Comparison of ENCODE assay signal across 18 mouse cellular contexts in genomic region chr3:20730481-20730880, GRCm38 (mm10).
DNase-seq lines count a peak whose midpoint lies in the region; ATAC-seq and TF ChIP-seq lines count a peak whose summit lies in the region.
"Had no signal": no experiment of that assay in that cellular context is flagged by ENCODE, and none has a peak within 500 bp of the region (broad histone marks: within the 10 kb centered on the region; RNA-seq: fewer than 3 reads in every experiment).

No protein-coding gene starts in this region.

- no peaks in the 10 kb centered on the region for H3K27me3 ChIP-seq in forebrain, embryonic 13.5 days
- no peaks in the 10 kb centered on the region for H3K27me3 ChIP-seq in forebrain, embryonic 11.5 days (ENCODE audit: control insufficient read depth, insufficient read depth, low read length)
- no peaks in the 10 kb centered on the region for H3K27me3 ChIP-seq in midbrain, postnatal 0 days (ENCODE audit: insufficient read depth, low read length)
- no peaks in the 10 kb centered on the region for H3K27me3 ChIP-seq in midbrain, embryonic 11.5 days (ENCODE audit: control insufficient read depth, insufficient read depth, low read length)
- H3K27me3 ChIP-seq: heart, embryonic 13.5 days; neural tube, embryonic 13.5 days; stomach, embryonic 15.5 days had no signal

- no peak overlapping the region for H3K4me2 ChIP-seq in forebrain, embryonic 13.5 days
- no peak overlapping the region for H3K4me2 ChIP-seq in forebrain, embryonic 11.5 days (ENCODE audit: low read depth, low read length, severe bottlenecking)
- H3K4me2 ChIP-seq in midbrain, postnatal 0 days (ENCODE audit: low read depth, low read length, poor library complexity, severe bottlenecking) = no peak overlapping the region
- H3K4me2 ChIP-seq in midbrain, embryonic 11.5 days = no peak overlapping the region
- H3K4me2 ChIP-seq: heart, embryonic 13.5 days; liver, embryonic 11.5 days; neural tube, embryonic 13.5 days; stomach, embryonic 15.5 days had no signal

- no peak for DNase-seq in forebrain, embryonic 11.5 days (ENCODE audit: low spot score)
- no peak for DNase-seq in midbrain, postnatal 0 days (ENCODE audit: low spot score)
- no peak for DNase-seq in midbrain, embryonic 11.5 days (ENCODE audit: low spot score, missing footprints)
- peak; percentile 25 for DNase-seq in kidney, adult 9 months
- no peak for DNase-seq in adrenal gland, adult 2 months
- DNase-seq in spleen, postnatal 10 days (ENCODE audit: low spot score in 2 of 2) = no peak
- DNase-seq in spleen, postnatal 36 days (ENCODE audit: low spot score in 2 of 2) = no peak
- DNase-seq: adrenal gland, adult 8-10 months; heart, postnatal 4 days; layer of hippocampus, postnatal 36 days; left cerebral cortex, postnatal 4 days had no signal

- no peaks in the 10 kb centered on the region for H3K36me3 ChIP-seq in forebrain, embryonic 13.5 days (ENCODE audit: poor library complexity, severe bottlenecking)
- no peaks in the 10 kb centered on the region for H3K36me3 ChIP-seq in forebrain, embryonic 11.5 days (ENCODE audit: control insufficient read depth, insufficient read depth, low read length)
- H3K36me3 ChIP-seq in midbrain, postnatal 0 days (ENCODE audit: insufficient read depth, low read length) = no peaks in the 10 kb centered on the region
- no peaks in the 10 kb centered on the region for H3K36me3 ChIP-seq in midbrain, embryonic 11.5 days (ENCODE audit: control insufficient read depth, insufficient read depth, low read length)
- H3K36me3 ChIP-seq: heart, embryonic 13.5 days; neural tube, embryonic 13.5 days; stomach, embryonic 15.5 days had no signal

- no peaks in the 10 kb centered on the region for H3K4me1 ChIP-seq in forebrain, embryonic 13.5 days
- H3K4me1 ChIP-seq in forebrain, embryonic 11.5 days (replicated peaks; ENCODE audit: control insufficient read depth, insufficient read depth, low read length) = no peaks in the 10 kb centered on the region
- 0 out of 2 replicates have a peak, but pooled peaks cover 2% of the 10 kb centered on the region for H3K4me1 ChIP-seq in midbrain, postnatal 0 days (ENCODE audit: insufficient read depth, low read length)
- no peaks in the 10 kb centered on the region for H3K4me1 ChIP-seq in midbrain, embryonic 11.5 days (ENCODE audit: control insufficient read depth, insufficient read depth, low read length)
- H3K4me1 ChIP-seq: neural tube, embryonic 13.5 days; stomach, embryonic 15.5 days had no signal

- no peaks in the 10 kb centered on the region for H3K9me3 ChIP-seq in forebrain, embryonic 13.5 days (replicated peaks)
- no peaks in the 10 kb centered on the region for H3K9me3 ChIP-seq in forebrain, embryonic 11.5 days (ENCODE audit: control insufficient read depth, low read length)
- no peaks in the 10 kb centered on the region for H3K9me3 ChIP-seq in midbrain, postnatal 0 days (ENCODE audit: low read length)
- no peaks in the 10 kb centered on the region for H3K9me3 ChIP-seq in midbrain, embryonic 11.5 days (ENCODE audit: control insufficient read depth, low read length)
- H3K9me3 ChIP-seq: heart, embryonic 13.5 days; neural tube, embryonic 13.5 days; stomach, embryonic 15.5 days had no signal

- no peak overlapping the region for H3K4me3 ChIP-seq in forebrain, embryonic 13.5 days
- H3K4me3 ChIP-seq in forebrain, embryonic 11.5 days (ENCODE audit: low read depth, low read length) = no peak overlapping the region
- no peak overlapping the region for H3K4me3 ChIP-seq in midbrain, postnatal 0 days (ENCODE audit: low read depth, low read length)
- no peak overlapping the region for H3K4me3 ChIP-seq in midbrain, embryonic 11.5 days (ENCODE audit: low read depth, low read length)
- H3K4me3 ChIP-seq: heart, embryonic 13.5 days; neural tube, embryonic 13.5 days; stomach, embryonic 15.5 days had no signal

- no peak overlapping the region for H3K27ac ChIP-seq in forebrain, embryonic 13.5 days
- no peak overlapping the region for H3K27ac ChIP-seq in forebrain, embryonic 11.5 days (ENCODE audit: low read depth, low read length)
- no peak overlapping the region for H3K27ac ChIP-seq in midbrain, postnatal 0 days (ENCODE audit: low read depth, low read length)
- H3K27ac ChIP-seq in midbrain, embryonic 11.5 days (ENCODE audit: low read depth, low read length) = no peak overlapping the region
- H3K27ac ChIP-seq: heart, embryonic 13.5 days; neural tube, embryonic 13.5 days; stomach, embryonic 15.5 days had no signal

- ATAC-seq in forebrain, embryonic 13.5 days = 0 out of 2 replicates have a peak, but pooled peaks have one; percentile 33
- no peak; the same call in 1 of the 2 replicates for ATAC-seq in forebrain, embryonic 11.5 days (replicated peaks; ENCODE audit: low FRiP score)
- ATAC-seq in midbrain, postnatal 0 days (ENCODE audit: low FRiP score) = 0 out of 2 replicates have a peak, but pooled peaks have one; percentile 54
- ATAC-seq in midbrain, embryonic 11.5 days (ENCODE audit: low FRiP score) = no peak
- ATAC-seq: intestine, postnatal 0 days; Patski had no signal

- TF ChIP-seq CTCF in midbrain, postnatal 0 days (IDR thresholded peaks at IDR 0.05) = no peak

- no peak overlapping the region for H3K9ac ChIP-seq in forebrain, embryonic 13.5 days
- no peak overlapping the region for H3K9ac ChIP-seq in forebrain, embryonic 11.5 days (ENCODE audit: low read length)
- no peak overlapping the region for H3K9ac ChIP-seq in midbrain, postnatal 0 days (replicated peaks; ENCODE audit: low read length, poor library complexity, severe bottlenecking)
- H3K9ac ChIP-seq in midbrain, embryonic 11.5 days (ENCODE audit: low read length) = no peak overlapping the region
- H3K9ac ChIP-seq: heart, embryonic 13.5 days; neural tube, embryonic 13.5 days; stomach, embryonic 15.5 days had no signal

Comparison
In these comparisons a context has a peak if more than half of its experiments do, and no peak if none do; other contexts are left out.
1. ATAC-seq: peak in forebrain, embryonic 13.5 days (single experiment) and midbrain, postnatal 0 days (single experiment); none in forebrain, embryonic 11.5 days (single experiment) and midbrain, embryonic 11.5 days (single experiment).